Mouse (Mus musculus) adrenal gland, adult 8-10 months (tissue): ENCODE measurements around the gene Ctf1. TPM values are rescaled to one million over a fixed set of nuclear protein-coding genes. Genes with fewer than 3 reads are reported as not detected.
A peak's percentile ranks its signal among the peaks of the same experiment; 100 is the strongest.

Source experiments
- DNase-seq: peaks from one replicate; pipeline ENCODE4 v3.0.0; 2022
- total RNA-seq, 4 experiments: library from RNA; stranded (reverse); gene quantifications; 2 replicates each; pipeline ENCODE4 v1.2.4; 2022

Ctf1 gene
- total RNA-seq, 4 experiments from 2014 or later = 2.2 to 4.5 (median 2.7) TPM

DNA sequence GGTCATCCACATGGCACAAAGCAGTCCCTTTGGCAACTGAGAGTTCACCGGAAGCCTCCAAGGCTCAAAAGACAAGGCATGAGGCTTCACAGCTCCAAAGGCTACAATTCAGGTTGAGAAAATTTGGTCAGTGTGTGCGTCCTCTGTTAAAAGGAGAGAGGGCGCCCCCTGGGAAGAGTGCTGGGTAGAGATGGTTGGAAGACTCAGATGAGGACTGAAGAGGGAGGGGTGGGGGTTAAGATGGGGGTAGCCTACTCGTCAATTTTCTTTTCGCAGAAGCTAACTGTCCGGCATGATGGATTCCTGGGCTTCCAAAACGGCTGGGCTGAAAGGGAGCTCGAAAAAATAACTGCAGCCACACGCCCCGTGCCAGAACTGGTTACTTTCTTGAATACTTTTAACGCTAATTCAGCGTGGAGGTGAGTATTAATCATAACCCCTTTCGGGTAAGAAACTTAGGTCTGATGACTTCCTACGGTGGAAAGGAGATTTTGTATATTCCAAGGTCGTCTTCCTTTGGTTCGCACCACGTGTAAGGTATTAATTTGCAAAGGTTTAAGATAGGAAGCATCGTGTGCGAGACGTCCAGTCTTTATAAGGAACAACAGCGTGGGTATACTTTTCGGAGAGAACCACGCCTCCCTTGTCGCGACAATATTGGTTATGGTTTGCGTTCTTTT, 32.0 kb downstream of the Ctf1 start, which contains the start of gene Fbxl19:
Fbxl19 (plus strand) TSS at position 178 of the 680 bp plus-strand sequence.
- peak; percentile 70 for DNase-seq

- DNase-seq = peak; percentile 95
Observed at GRCm38 (mm10) chr7:127745251-127745651, 32.7 kb downstream of the Ctf1 start.

DNA sequence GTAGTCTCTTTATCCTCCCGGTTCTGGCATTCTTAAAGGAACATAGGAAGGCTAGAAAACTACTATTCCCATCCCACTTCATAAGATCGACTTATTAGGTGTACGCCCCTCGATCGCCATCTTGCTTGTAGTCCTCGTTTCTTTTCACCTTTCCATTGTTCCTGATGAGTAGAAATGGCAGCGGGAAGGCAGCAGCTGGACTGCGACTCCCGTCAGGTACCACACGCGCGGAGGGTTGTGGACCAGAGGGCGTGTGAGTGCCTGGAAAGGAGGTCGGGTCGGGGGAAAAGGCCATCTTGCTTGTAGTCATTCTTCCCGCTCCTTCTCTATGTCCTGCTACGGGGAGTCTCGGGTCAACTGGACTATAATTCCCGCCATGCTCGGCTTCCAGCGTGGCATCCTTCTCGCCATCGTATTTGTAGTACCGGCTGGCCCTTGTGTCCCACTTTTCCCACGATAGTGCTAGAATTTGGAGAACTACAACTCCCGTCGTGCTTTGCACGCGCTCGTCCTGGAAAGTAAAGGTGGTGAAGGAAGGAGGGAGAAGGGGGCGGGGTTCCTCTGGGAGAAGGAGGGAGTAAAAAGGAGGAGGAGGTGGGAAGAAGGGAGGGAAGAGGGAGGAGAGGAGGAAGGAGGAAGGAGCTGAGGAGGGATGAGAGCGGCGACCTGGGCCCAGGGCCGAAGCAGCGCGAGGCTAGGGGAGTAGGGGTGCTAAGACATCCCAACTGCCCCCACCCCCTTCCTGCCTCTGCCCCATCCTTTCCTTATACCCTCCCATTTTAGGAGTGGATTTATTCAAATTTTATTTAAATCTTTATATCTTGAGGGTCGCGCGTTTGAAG, 33.3 kb downstream of the Ctf1 start:
- peak; percentile 99 for DNase-seq

DNA sequence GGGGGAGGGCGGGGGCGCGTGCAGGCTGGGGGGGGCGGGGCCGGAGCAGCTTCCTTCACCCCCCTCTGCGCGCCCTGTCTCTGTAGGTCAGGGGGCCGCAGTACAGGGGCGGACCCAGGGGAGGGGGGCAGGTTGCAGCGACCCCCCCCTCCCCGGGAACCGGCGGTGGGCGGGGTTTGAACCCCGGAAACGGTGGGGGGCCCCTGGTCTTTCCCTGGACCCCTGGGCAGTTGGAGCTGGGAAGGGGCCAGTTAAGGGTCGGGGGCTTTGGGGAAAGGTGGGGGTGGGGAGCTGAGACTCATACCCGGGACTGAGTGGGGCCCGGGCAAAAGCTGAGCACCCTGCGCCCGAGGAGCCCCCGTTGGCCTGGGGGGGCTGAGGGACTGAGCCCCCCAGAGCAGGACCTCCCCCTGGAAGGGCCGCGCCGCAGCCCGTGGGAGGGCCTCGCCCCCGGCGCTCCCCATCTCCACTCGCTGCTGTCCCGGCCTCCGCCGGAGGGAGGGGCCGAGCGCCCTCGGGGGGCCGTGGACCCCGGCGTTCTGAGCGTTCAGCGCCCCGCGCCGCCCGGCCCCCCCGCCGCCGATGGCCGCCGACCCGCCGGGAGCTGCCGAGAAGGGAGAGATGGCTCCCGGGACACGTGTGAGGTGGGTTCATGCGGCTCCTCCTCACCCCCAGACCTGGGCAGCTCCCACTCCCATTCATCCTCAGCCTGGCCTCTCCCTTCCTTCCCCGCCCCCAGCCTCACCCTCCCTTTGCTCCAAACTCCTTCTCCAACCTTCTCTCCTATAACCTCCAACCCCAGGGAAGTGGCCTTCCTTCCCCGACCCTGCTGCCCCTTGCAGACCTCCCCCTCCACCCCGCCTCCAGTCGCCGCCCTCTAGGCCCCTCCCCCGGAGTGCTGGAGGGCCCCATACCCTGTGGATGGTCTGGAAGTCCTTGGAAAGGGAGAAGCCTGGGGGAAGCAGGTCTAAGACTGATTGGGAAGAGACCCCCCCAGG, 34.3 kb downstream of the Ctf1 start:
- peak; percentile 41 for DNase-seq

GRCm38 (mm10) chr7:127747559-127748234, 35.2 kb downstream of the Ctf1 start:
- no peak for DNase-seq

- DNase-seq = no peak
Observed at GRCm38 (mm10) chr7:127748235-127748560, 35.7 kb downstream of the Ctf1 start.

- DNase-seq = no peak
Observed at GRCm38 (mm10) chr7:127750131-127751127, 37.9 kb downstream of the Ctf1 start.

DNA sequence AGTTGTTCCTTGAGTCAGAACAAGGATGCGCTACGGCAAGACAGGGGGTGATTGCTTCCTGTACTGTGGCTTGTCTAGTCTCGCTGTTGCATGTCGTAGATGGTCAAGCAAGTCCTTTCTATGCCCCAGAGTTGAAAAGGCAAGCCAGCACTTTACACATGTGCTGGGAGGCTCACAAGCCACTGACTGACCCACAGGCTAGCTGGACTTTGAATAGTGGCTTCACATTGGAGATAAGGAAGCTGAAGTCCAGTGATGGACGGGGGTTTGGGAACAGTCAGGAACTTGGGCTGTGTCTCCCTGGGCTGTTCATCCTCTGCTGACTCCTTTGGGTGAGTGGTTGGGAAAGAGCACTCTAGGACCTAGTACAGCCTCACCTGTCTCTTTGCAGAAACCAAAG, 39.1 kb downstream of the Ctf1 start:
- DNase-seq = no peak

GRCm38 (mm10) chr7:127752069-127752468, 39.5 kb downstream of the Ctf1 start:
- no peak for DNase-seq

DNA sequence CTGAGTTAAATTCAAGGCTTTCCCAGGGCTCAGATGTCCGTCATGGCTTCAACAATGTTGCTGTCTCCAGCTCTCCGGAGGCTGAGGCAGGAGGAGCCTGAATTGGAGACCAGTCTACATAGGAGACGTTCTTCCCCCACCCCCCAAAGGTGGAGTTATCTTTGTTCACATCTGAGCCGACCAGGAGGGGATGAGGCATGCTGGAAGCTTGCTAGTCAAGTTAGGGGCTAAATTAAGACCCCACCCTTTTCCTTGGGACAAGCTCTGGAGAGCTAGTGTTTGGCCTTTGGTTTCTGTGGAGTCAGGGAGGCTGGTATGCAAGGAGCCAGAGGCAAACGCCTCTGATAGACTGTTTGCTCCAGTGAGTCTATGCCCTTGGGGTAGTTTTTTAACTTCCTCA, 40.6 kb downstream of the Ctf1 start:
- DNase-seq = no peak

DNA sequence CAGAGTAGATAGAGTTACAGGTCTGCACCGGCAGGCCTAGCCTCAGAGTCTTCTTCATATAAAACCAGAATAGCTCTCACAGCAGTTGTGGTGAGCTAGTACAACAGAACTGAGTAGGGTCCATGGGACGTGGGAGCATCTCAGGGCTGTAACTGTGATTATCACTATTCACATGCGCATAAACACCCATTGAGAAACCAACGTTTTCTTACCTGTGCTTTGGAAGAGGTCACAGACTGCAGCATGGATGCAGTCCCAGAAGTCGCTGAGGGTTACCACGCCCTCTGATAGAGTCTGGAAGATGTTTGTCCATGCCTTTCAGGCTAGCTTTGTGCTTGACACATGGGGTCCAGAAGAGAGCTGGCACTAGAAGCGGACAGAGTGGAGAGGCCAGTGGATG, 41.2 kb downstream of the Ctf1 start:
- DNase-seq = no peak

DNA sequence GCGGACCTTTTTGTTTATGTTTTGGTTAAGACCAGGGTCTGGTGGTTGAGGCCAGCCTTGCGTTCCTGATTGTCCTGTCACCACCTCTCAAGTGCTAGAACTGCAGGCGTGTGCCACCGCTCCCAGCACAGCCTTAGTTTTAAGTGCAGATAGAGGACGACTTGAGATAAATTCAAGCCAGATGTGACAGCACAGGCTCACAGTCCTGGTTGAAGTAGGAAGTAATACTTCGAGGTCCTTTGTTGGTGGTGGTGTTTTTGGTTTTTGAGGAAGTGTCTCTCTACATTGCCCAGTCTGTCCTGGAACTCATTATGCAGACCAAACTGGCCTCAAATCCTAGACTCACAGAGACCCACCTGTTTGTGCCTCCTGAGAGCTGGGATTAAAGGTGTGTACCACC, 47.2 kb downstream of the Ctf1 start:
- DNase-seq = no peak

DNA sequence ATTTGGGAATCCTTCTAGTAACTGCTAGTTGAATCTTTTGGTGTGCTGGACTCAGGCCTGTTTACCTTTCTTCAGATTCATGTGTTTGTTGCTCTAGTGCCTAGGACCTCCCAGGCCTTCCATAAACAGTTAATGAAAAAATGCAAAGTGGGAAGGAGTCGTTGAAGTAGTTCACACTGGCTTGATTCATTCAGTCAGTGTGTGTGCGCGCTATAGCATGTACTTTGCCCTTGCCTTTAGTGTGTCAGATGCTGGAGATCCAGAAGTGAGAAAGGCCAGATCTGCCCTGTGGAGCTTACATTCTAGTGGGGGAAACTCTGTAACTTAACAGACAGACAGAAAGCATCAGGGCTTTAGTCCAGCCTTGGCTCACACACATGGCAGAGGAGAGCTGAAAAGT, 47.9 kb downstream of the Ctf1 start:
- DNase-seq = no peak

DNA sequence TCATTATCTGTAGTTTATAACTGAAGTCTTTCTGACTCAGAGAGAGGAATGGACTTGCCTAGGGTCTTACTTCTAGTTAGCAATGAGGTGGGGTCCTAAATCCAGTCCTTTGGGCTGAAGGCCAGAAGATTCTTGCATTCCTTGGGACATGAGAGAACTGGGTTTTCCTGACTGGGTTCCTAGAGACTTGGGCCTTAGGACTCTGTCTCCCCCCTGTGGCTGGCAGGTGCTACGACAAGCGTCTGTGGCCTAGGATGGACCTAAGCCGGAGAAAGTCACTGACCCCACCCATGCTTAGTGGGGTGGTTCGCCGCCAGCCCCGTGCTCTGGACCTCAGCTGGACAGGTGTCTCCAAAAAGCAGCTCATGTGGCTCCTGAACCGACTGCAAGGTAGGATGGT, 48.5 kb downstream of the Ctf1 start:
- peak; percentile 32 for DNase-seq

- no peak for DNase-seq
Observed at GRCm38 (mm10) chr7:127763642-127764041, 51.1 kb downstream of the Ctf1 start.

- no peak for DNase-seq
Observed at GRCm38 (mm10) chr7:127765756-127766155, 53.2 kb downstream of the Ctf1 start.

- no peak for DNase-seq
Observed at GRCm38 (mm10) chr7:127766851-127767609, 54.5 kb downstream of the Ctf1 start.
